Mouse (Mus musculus): ENCODE results near the gene Akr1cl. TPM values are rescaled to one million over a fixed set of nuclear protein-coding genes. Genes with fewer than 3 reads are reported as not detected.

The Akr1cl gene
- polyA plus RNA-seq, 1 experiment from 2014 or later: 0.24 TPM

DNA sequence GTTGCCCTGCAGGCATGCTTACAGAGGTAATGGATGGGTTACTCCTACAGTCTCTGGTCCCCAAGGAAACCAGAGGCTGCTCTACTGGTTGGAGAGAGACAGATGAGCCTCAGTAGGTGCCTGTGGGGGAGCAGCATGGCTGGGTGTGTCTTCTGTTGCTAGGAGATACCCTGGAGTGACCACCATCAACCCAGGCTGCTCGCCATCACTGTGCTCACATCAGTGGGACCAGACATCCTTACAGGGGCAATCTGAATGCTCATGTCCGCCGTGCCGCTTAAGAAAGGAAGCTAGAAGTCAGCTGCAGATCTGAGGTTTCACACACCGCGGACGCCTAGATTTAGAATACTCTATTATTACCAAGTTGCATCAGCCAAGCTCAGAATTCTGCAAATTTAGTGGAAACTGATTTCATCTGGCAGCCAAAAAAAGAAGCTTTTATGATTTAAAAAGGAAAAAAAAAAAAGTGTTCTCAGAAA lies 54.2 kb downstream of the Akr1cl start:
- H3K27ac ChIP-seq (ENCODE audit: low read depth): no peak overlapping the region
- DNase-seq (ENCODE audit: low spot score) (no peak), ATAC-seq (replicated peaks; ENCODE audit: low FRiP score, low TSS enrichment, low read depth) (no peak)
- H3K4me3 ChIP-seq (ENCODE audit: low read depth, low read length): no peak overlapping the region
- H3K4me1 ChIP-seq (replicated peaks; ENCODE audit: control insufficient read depth, insufficient read depth, low read length): no peaks in the 10 kb centered on the region
- H3K36me3 ChIP-seq (ENCODE audit: control insufficient read depth, insufficient read depth, low read length): no peaks in the 10 kb centered on the region
- WGBS: 71% methylated on average over 7 of the region's 7 CpGs
- no peak overlapping the region for H3K9ac ChIP-seq (ENCODE audit: low read length)
- no peaks in the 10 kb centered on the region for H3K9me3 ChIP-seq (ENCODE audit: control insufficient read depth, low read length)
- no peaks in the 10 kb centered on the region for H3K27me3 ChIP-seq (replicated peaks; ENCODE audit: control insufficient read depth, insufficient read depth, low read length)
- no peak overlapping the region for H3K4me2 ChIP-seq (ENCODE audit: low read length)

DNA sequence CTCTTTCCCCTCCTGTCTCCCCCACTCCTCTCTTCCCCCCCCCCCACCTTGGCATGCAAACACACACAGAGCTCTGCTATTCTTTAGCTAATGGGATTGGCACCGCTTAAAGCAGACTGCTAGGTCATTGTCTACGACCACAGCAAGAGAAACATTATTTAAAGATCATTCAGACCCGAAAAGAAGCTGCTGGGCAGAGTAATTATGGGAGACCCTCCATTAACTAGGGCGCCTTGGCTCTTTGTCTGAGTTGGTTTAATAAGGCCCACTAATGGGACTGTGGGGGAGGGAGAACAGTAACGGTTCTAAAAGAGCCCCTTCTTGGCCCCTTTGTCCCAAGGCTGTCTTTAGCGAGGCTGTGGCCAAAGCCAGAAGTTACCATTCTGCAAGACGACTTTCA lies 57.2 kb downstream of the Akr1cl start:
- DNase-seq (ENCODE audit: low spot score): no peak
- ATAC-seq (replicated peaks; ENCODE audit: low FRiP score, low TSS enrichment, low read depth): no peak
- Histone ChIP-seq H3K4me2 (ENCODE audit: low read length) (no peak overlapping the region), H3K9me3 (ENCODE audit: control insufficient read depth, low read length) (no peaks in the 10 kb centered on the region), H3K36me3 (ENCODE audit: control insufficient read depth, insufficient read depth, low read length) (no peaks in the 10 kb centered on the region), H3K27me3 (replicated peaks; ENCODE audit: control insufficient read depth, insufficient read depth, low read length) (no peaks in the 10 kb centered on the region), H3K4me1 (replicated peaks; ENCODE audit: control insufficient read depth, insufficient read depth, low read length) (no peaks in the 10 kb centered on the region), H3K9ac (ENCODE audit: low read length) (no peak overlapping the region), H3K27ac (ENCODE audit: low read depth) (no peak overlapping the region), H3K4me3 (ENCODE audit: low read depth, low read length) (no peak overlapping the region)
- 53% methylated on average over 7 of the region's 7 CpGs for WGBS

DNA sequence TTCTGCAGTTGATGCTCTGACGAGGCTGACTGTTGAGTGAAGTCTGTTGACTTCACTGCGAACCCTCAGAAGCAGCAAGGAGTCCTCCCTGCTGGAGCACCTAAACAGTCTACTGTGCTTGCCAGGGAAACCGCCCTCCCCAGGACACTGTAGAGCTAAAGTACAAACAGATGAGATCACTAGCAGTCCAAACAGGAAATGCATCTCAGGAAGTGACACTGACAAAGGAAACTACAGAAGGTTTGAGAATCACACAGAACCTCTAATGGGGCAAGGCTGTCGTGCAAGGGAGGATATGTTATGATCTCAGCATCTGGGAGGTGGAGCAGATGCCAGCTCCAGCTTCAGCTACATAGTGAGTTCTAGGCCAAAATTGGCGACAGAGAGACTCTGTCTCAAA lies 61.9 kb downstream of the Akr1cl start:
- H3K27me3 ChIP-seq (replicated peaks; ENCODE audit: control insufficient read depth, insufficient read depth, low read length): no peaks in the 10 kb centered on the region
- no peaks in the 10 kb centered on the region for H3K4me1 ChIP-seq (replicated peaks; ENCODE audit: control insufficient read depth, insufficient read depth, low read length)
- no peak overlapping the region for H3K27ac ChIP-seq (ENCODE audit: low read depth)
- no peak overlapping the region for H3K4me2 ChIP-seq (ENCODE audit: low read length)
- no peak overlapping the region for H3K4me3 ChIP-seq (ENCODE audit: low read depth, low read length)
- ATAC-seq (replicated peaks; ENCODE audit: low FRiP score, low TSS enrichment, low read depth) (no peak), DNase-seq (ENCODE audit: low spot score) (no peak)
- H3K9ac ChIP-seq (ENCODE audit: low read length): no peak overlapping the region
- no peaks in the 10 kb centered on the region for H3K9me3 ChIP-seq (ENCODE audit: control insufficient read depth, low read length)
- H3K36me3 ChIP-seq (ENCODE audit: control insufficient read depth, insufficient read depth, low read length): no peaks in the 10 kb centered on the region
- 60% methylated on average over 5 of the region's 5 CpGs for WGBS

Other genes with a start within 250 kb of the Akr1cl start
- gene Plekhm3, start 75.9 kb downstream of the Akr1cl start, polyA plus RNA-seq (2014; fragmentation: Nextera tagmentation; extraction: Ambion mirVana): 8.2 and 8.3 TPM in 2 replicates
- gene Cryge, start 18.4 kb upstream of the Akr1cl start, polyA plus RNA-seq (2014; fragmentation: Nextera tagmentation; extraction: Ambion mirVana): not detected in 2 replicates
- gene Crygd, start 30.7 kb upstream of the Akr1cl start, polyA plus RNA-seq (2014; fragmentation: Nextera tagmentation; extraction: Ambion mirVana): not detected in 2 replicates
- gene Crygc, start 40.9 kb upstream of the Akr1cl start, polyA plus RNA-seq (2014; fragmentation: Nextera tagmentation; extraction: Ambion mirVana): not detected in 2 replicates
- gene Crygb, start 49.5 kb upstream of the Akr1cl start, polyA plus RNA-seq (2014; fragmentation: Nextera tagmentation; extraction: Ambion mirVana): not detected in 2 replicates
- not detected in 2 replicates for gene Cryga, start 70.6 kb upstream of the Akr1cl start, polyA plus RNA-seq (2014; fragmentation: Nextera tagmentation; extraction: Ambion mirVana)
- not detected in 2 replicates for gene Gm28845, start 86.8 kb upstream of the Akr1cl start, polyA plus RNA-seq (2014; fragmentation: Nextera tagmentation; extraction: Ambion mirVana)
- 0.22 TPM in 1 of 2 replicates, not detected in the other for gene D630023F18Rik, start 90.5 kb upstream of the Akr1cl start, polyA plus RNA-seq (2014; fragmentation: Nextera tagmentation; extraction: Ambion mirVana)
- 196 and 199 TPM in 2 replicates for gene Idh1, start 153.7 kb upstream of the Akr1cl start, polyA plus RNA-seq (2014; fragmentation: Nextera tagmentation; extraction: Ambion mirVana)
- 13.6 and 15.5 TPM in 2 replicates for gene Pikfyve, start 153.9 kb upstream of the Akr1cl start, polyA plus RNA-seq (2014; fragmentation: Nextera tagmentation; extraction: Ambion mirVana)
- gene Pth2r, start 249.3 kb upstream of the Akr1cl start, polyA plus RNA-seq (2014; fragmentation: Nextera tagmentation; extraction: Ambion mirVana): not detected in 2 replicates

All from intestine, embryonic 14.5 days (tissue).